Mouse (Mus musculus) C2C12 (cell line): ENCODE results near the gene Tpcn1.

ENCODE experiments used
- CTCF ChIP-seq: IDR thresholded peaks from one replicate; pipeline ENCODE4 v1.5.1; 2011; ENCODE audit not compliant: control insufficient read depth, insufficient read depth, insufficient read length
- MAX ChIP-seq: IDR thresholded peaks from one replicate; pipeline ENCODE4 v1.6.1; 2011; ENCODE audit warnings: mild to moderate bottlenecking, control low read depth

DNA sequence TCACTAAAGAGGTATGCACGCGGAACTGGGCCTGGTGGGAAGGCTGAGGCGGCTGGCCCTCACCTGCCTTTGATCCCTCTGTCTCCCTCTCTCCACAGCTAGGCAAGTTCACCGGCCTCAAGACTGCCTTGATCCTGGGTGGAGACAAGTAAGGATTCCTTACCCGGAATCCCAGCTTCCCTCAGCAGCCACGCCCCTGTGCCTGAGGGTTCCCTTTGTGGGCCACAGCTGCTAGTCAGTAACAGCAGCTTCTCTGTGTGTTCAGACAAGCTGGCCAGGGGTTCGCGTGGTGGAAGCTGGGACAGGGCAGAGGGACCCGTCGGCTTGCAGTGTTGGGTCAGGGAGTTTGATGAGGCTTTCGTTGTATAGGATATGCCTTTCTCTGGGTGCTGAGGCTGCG lies 30.3 kb upstream of the Tpcn1 start:
- TF ChIP-seq CTCF (no peak), MAX (no peak)
